Mouse (Mus musculus): ENCODE measurements at regions not wholly inside any gene's neighbourhood (a gene's known extent, or its start where the extent isn't known, plus 50 kb on each side); places are given as distances from the start of the nearest gene placed in this dataset.

DNA sequence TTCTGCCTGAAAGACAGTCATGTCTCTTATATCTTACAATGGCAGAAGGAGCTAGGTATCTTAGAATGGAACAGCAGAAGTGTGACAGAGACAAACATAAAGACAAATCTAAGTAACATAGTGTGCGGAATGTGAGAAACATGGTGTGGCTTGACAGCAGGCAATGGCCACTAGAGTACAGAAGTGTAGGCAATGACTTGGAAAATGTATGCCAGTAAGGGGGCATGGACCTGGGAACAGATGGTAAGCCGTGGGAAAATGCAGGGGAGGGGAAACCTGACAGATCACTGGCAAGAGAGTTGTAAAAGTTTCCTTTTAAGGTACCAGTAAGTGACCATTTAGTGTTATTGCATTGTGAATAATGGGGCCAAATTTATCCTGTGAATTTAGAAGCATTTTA lies 1238.0 kb upstream of the Slc7a12 start:
- peak; percentile 30 for DNase-seq

- DNase-seq: no peak
These were observed 1233.0 kb upstream of the Slc7a12 start for GRCm38 (mm10) chr3:13247537-13247936.

GRCm38 (mm10) chr3:13248789-13249188 lies 1231.7 kb upstream of the Slc7a12 start:
- no peak for DNase-seq

DNA sequence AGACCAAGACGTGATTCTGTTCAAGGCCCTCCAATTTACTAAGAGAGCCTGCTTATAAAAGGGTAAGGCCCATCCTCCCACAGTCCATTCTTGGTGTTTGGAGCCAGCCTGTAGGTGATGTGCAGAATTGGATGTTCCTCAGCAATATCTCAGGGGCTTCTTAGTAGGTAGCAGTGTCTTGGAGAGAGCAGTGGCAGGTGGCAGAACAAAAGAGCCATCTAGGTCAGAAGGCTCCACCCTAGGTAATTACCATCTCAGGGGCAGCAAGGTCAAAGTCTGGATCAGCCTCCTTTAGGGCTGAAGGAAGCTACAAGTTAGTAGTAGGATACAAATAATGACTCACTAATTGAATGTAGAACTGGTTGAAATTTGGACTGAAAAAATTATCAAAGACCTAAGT lies 1229.8 kb upstream of the Slc7a12 start:
- no peak for DNase-seq

- no peak for DNase-seq
These were observed 1226.4 kb upstream of the Slc7a12 start for GRCm38 (mm10) chr3:13254061-13254460.
